26 mouse cellular contexts compared by ENCODE assay signal in genomic region chr5:28178322-28178721, GRCm38 (mm10). TPM values are rescaled to one million over a fixed set of nuclear protein-coding genes. Genes with fewer than 3 reads are reported as not detected.
"Had no signal": no experiment of that assay in that cellular context is flagged by ENCODE, and none has a peak within 500 bp of the region (broad histone marks: within the 10 kb centered on the region; RNA-seq: fewer than 3 reads in every experiment).

No protein-coding gene starts in this region.

- ATAC-seq: liver, embryonic 12.5 days had no signal

- H3K9me3 ChIP-seq: liver, embryonic 12.5 days; neural tube, embryonic 13.5 days; neural tube, embryonic 15.5 days had no signal

- H3K27ac ChIP-seq: liver, embryonic 12.5 days; liver, embryonic 14.5 days; neural tube, embryonic 13.5 days; neural tube, embryonic 15.5 days had no signal

- H3K36me3 ChIP-seq: liver, embryonic 12.5 days; neural tube, embryonic 13.5 days; neural tube, embryonic 15.5 days had no signal

- H3K9ac ChIP-seq: liver, embryonic 12.5 days; liver, embryonic 14.5 days; lung, embryonic 14.5 days; neural tube, embryonic 13.5 days; neural tube, embryonic 15.5 days had no signal

- DNase-seq: lung, adult 18-20 months; lung, embryonic 14.5 days; lung, postnatal 10 days; lung, postnatal 4 days; retina, postnatal 1 day; right cerebral cortex, adult 18-20 months; right cerebral cortex, postnatal 25 days; right cerebral cortex, postnatal 4 days; spleen, adult 18-20 months; thymus, adult 18-20 months; thymus, postnatal 14 days; thymus, postnatal 36 days had no signal

- H3K4me1 ChIP-seq: liver, embryonic 12.5 days had no signal

- H3K4me3 ChIP-seq: liver, embryonic 12.5 days; myocyte; neural tube, embryonic 13.5 days; neural tube, embryonic 15.5 days had no signal

- H3K4me2 ChIP-seq: liver, embryonic 12.5 days; lung, embryonic 14.5 days; neural tube, embryonic 13.5 days; neural tube, embryonic 15.5 days had no signal

RNA-seq across cellular contexts. Expression of gene En2, which starts 12.8 kb away (rescaled TPM):
- total RNA-seq: megakaryocyte, adult 5-6 weeks; megakaryocyte-erythroid progenitor cell, adult 5-6 weeks had no signal
- polyA plus RNA-seq: liver, embryonic 12.5 days; liver, embryonic 14.5 days; liver, embryonic 16.5 days; lung, embryonic 14.5 days; lung, embryonic 16.5 days; myocyte; neural tube, embryonic 11.5 days; neural tube, embryonic 13.5 days; neural tube, embryonic 15.5 days; small intestine, adult 2 months; stomach, embryonic 14.5 days; stomach, embryonic 16.5 days; thymus, postnatal 0 days had no signal
